Mouse (Mus musculus) bone marrow macrophage, adult 2 months (primary cell): Measurements from ENCODE around the gene Hmox1. TPM values are rescaled to one million over a fixed set of nuclear protein-coding genes. Genes with fewer than 3 reads are reported as not detected.
A peak's percentile ranks its signal among the peaks of the same experiment; 100 is the strongest.

Experiments
- H3K27ac ChIP-seq: 2 replicates; pipeline ENCODE4 v1.5.1; 2012; ENCODE audit warnings: low read depth, low read length; ENCODE audit not compliant: insufficient read depth
- H3K4me1 ChIP-seq: 2 replicates; pipeline ENCODE4 v1.6.1; 2012; ENCODE audit warnings: low read length; ENCODE audit not compliant: control insufficient read depth, insufficient read depth
- H3K4me3 ChIP-seq: 2 replicates; pipeline ENCODE4 v1.5.1; 2012; ENCODE audit warnings: mild to moderate bottlenecking, low read length, moderate library complexity; ENCODE audit not compliant: insufficient read depth
- CTCF ChIP-seq: IDR thresholded peaks from 2 replicates; pipeline ENCODE4 v1.5.1; 2012; ENCODE audit warnings: low read depth, mild to moderate bottlenecking, low read length, moderate library complexity
- POLR2A ChIP-seq: IDR thresholded peaks from 2 replicates; pipeline ENCODE4 v1.6.1; 2012; ENCODE audit warnings: mild to moderate bottlenecking, low read depth, low read length, borderline replicate concordance
- polyA plus RNA-seq: library from polyadenylated mRNA; stranded (reverse); fragments of >200 nt; gene quantifications from 2 replicates; pipeline ENCODE4 v1.2.4, GENCODE M21; 2012; ENCODE audit not compliant: missing spikeins, insufficient read depth, insufficient read length

Gene Hmox1
- polyA plus RNA-seq, 1 experiment: 386 TPM

DNA sequence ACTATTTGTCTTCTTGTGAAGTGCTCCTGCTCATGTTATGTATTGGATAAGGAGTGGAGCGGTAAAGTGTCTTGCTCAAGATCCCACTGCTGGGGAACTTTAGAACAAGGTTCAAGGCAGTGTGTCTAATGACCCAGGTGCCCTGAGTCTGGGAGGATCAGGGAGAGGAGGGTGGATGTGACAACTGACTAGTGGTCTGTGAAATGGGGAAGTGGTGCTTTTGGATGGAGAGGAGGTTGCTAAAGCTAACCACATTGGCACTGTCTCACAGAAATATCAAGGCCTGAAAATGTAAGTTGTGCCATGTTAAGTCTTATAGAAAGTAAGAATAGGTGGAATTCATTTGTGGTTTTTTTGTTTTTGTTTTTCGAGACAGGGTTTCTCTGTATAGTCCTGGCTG is 26.3 kb downstream of the Hmox1 start:
- H3K4me1 ChIP-seq: no peaks in the 10 kb centered on the region
- TF ChIP-seq POLR2A: no peak
- TF ChIP-seq CTCF: no peak

DNA sequence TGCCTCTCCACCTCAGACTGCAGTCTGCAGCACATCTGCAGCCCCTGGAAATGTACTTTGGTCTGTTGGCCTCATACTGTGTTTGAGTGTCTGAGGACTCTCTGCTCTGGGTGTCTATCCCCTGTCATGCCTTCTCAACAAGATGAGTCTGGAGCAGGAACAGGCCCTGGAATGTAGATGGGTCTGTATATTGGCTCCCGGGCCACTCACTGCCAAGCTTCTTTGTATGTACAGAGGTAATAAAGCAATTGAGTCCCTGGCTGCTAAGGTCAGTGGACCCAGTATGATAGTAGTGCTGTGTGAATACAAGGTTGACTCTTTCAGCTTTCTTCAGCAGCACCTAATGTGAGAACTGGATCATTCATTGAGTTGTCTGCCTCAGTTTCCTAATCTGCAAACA is 34.0 kb downstream of the Hmox1 start:
- TF ChIP-seq CTCF: no peak
- TF ChIP-seq POLR2A: no peak
- Histone ChIP-seq H3K27ac (no peak overlapping the region), H3K4me3 (no peak overlapping the region), H3K4me1 (no peaks in the 10 kb centered on the region)

More for the DNA sequence above, 26.3 kb downstream of the Hmox1 start:
- H3K27ac ChIP-seq: no peak overlapping the region
- H3K4me3 ChIP-seq: no peak overlapping the region

DNA sequence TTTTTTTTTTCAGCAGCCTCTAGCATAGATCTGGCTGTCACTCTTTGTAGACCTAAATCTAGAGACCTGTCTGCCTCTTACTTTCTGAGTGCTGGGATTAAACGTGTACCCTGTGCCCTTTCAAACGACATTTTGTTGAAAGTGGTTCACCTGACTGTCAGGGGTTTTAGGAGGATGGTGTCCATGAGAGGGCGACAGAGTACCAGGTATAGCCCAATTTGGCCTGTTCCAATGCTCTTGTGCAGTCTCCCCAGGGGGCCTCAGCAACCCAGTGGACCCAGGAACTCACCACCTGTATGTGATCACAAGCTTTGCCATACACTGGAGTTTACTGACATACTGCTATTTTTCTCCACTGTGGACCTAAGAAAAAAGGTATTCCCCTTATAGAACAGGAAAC is 39.1 kb downstream of the Hmox1 start:
- Histone ChIP-seq H3K27ac (no peak overlapping the region), H3K4me1 (no peaks in the 10 kb centered on the region), H3K4me3 (no peak overlapping the region)
- no peak for TF ChIP-seq POLR2A
- TF ChIP-seq CTCF: peak; percentile 62

DNA sequence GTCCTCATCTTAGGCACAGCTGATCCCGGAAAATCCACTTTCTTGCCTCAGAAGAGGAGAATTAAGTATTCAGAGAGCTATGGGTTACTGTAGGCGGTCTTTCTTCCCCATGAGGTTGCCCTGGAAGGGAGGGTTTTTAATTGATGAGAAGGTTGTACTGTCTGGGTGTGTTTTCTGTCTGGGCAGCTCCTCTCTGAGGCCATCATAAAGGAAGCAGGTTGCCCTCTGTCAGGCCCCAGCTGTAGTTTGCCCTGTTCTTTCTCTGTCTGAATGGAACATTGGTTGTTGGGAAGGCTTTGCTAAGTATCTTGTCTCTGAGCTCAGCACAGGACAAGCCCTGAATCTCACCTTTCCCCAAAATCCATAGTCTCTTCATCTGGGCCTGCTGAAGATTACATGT is 40.0 kb downstream of the Hmox1 start:
- TF ChIP-seq POLR2A: no peak
- no peak overlapping the region for H3K4me3 ChIP-seq
- no peak overlapping the region for H3K27ac ChIP-seq
- H3K4me1 ChIP-seq: no peaks in the 10 kb centered on the region

DNA sequence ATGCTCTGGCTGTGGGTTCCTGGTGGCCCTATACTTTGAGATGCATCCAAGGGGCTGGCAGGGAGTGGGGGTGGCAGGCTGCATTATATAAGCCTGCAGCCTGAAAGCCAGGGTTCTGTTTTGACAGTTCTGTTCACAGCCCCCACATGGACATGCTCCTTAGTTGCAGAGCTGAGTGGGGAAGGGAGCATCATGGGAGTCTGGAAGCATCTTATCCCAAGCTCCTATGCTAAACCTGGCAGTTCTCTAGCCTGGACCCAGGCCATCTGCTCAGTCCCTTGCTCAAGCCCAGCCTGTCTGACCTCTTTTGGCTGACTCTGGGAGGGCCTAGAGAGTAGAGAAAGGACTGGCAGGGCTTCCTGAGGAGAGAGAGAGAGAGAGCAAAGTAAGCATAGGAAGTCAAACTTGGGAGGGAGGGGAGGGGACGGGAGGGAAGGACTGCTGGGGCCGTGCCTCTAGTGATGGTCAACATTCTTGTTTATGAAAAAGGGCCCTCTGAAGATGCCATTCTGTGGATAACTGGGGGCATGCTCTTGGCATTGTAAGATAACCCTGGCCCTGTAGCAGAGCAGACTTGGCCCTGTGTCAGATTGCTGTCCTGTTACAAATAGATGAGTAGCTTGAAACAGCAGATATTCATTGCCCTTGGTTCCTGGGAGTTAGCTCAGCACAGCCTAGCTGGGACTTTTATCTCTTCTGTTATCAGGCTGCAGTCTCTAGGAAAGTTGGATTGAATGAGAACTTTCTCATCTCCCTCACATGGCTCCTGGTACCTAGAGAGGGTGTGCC is 41.4 kb downstream of the Hmox1 start:
- TF ChIP-seq CTCF (no peak), POLR2A (no peak)
- Histone ChIP-seq H3K4me3 (no peak overlapping the region), H3K27ac (no peak overlapping the region), H3K4me1 (no peaks in the 10 kb centered on the region)

DNA sequence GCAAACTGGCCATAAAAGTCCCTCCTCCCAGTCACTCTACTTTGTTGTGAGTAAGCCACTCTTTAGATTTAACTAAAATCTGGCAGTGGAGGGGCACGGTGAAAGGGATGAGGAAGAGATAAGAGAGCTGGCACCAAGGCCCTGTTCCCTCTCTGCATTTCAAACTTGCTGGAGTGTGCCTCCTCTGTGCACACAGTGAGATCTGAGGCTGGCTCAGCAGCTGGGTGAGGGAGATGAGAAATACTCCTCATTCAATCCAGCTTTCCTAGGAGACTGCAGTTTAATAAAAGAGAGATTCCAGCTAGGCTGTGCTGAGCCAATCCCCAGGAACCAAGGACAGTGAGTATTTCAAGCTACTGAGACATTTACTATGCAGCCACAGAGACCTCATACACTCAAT is 42.3 kb downstream of the Hmox1 start:
- TF ChIP-seq POLR2A (no peak), CTCF (no peak)
- H3K4me3 ChIP-seq: no peak overlapping the region
- H3K4me1 ChIP-seq: no peaks in the 10 kb centered on the region
- no peak overlapping the region for H3K27ac ChIP-seq

DNA sequence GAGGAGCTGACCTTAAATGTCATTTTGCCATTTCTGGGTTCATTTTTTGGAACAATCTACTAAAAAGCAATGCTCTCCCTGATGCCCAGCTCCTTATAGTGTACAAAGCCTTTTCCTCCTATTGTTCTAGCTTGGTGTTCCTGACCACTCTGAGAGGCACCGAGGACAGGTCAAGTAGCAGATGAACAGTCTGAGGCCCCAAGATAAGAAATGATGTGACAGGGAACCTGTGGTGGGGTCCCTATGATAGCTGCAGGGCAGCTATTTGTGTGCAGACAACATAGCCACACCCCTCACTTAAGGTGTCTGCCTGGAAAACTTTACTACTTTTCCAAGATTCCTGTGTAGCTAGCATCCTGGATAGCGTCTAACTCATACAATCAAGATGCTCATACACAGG is 42.8 kb downstream of the Hmox1 start:
- Histone ChIP-seq H3K4me1 (no peaks in the 10 kb centered on the region), H3K27ac (no peak overlapping the region), H3K4me3 (no peak overlapping the region)
- TF ChIP-seq CTCF: no peak
- TF ChIP-seq POLR2A: no peak

DNA sequence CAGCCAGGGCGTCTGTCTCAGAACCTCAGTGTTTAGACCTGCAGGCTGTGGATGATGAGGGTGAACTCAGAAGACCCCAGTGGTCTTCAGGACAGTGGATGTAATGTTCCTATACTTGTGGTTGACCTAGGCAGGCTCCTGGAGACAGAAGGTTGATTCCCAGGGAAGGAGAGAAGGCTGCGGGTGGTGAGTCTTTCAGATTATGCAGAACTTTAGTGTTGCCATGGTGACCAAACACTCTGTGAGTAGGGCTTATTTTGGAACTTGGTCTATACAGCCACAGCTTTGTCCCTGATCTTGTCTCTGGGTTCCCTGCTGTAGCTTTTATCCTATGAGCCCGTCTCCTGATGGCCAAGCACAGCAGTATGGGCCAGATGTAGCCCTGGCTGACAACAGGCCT is 44.1 kb downstream of the Hmox1 start:
- Histone ChIP-seq H3K27ac (no peak overlapping the region), H3K4me1 (no peaks in the 10 kb centered on the region), H3K4me3 (no peak overlapping the region)
- no peak for TF ChIP-seq CTCF
- no peak for TF ChIP-seq POLR2A

Other genes with a start within 250 kb of the Hmox1 start
- gene Isx, start 220.4 kb upstream of the Hmox1 start, polyA plus RNA-seq: not detected in 2 replicates
- gene Hmgxb4, start 100.3 kb upstream of the Hmox1 start, polyA plus RNA-seq: 21.9 and 24.1 TPM in 2 replicates
- gene Tom1, start 59.9 kb upstream of the Hmox1 start, polyA plus RNA-seq: 43.3 and 44.6 TPM in 2 replicates
- gene Mcm5, start 15.9 kb downstream of the Hmox1 start, polyA plus RNA-seq: 27.5 and 28.1 TPM in 2 replicates
- not detected in 2 replicates for gene Rasd2, start 120.3 kb downstream of the Hmox1 start, polyA plus RNA-seq